Mouse (Mus musculus) splenic B cell, adult 2 months (primary cell): Measurements from ENCODE around the gene C2cd3.

Experiments used
- DNase-seq: peaks from one replicate; pipeline ENCODE4 v3.0.0-alpha.2; 2011; ENCODE audit warnings: low read depth, low spot score
- H3K27me3 ChIP-seq: 2 replicates; pipeline ENCODE4 v1.6.1; 2012; ENCODE audit warnings: mild to moderate bottlenecking, low read length, moderate library complexity, mixed read lengths; ENCODE audit not compliant: control insufficient read depth, poor library complexity, insufficient read depth, severe bottlenecking
- H3K36me3 ChIP-seq: 2 replicates; pipeline ENCODE4 v1.6.1; 2012; ENCODE audit warnings: mild to moderate bottlenecking, low read length, moderate library complexity, mixed read lengths; ENCODE audit not compliant: control insufficient read depth, poor library complexity, insufficient read depth, severe bottlenecking

The C2cd3 gene

GRCm38 (mm10) chr7:100371495-100372451 is at the start of gene C2cd3, which contains the start of gene Ppme1:
Gene C2cd3, plus strand, starts transcription at chr7:100372233.
Gene Ppme1, minus strand, starts transcription at chr7:100372307.
- Histone ChIP-seq H3K36me3 (0 out of 2 replicates have a peak, but pooled peaks cover 3% of the 10 kb centered on the region), H3K27me3 (no peaks in the 10 kb centered on the region)
- DNase-seq, result peak; percentile 99

DNA sequence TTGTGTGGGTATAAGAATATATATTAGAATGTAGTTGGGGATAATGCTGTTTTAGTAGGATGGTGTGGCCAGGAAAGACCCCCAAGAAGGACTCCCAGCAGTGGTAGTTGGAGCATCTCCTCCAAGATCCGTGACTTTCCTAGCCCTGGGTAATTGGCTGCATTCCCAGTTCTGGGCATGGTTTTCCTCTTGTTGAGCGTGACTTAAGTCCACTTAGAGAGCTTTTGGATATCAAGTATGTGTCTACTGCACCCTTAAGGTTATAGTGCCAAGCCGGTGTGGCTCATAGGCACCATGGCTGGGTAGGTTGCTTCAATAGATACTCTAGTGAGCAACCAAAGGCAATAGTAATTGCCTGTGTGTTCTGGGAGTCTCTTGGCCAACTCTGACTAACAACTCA is 48.3 kb upstream of the C2cd3 start:
- DNase-seq, result no peak
- H3K27me3 ChIP-seq, result no peaks in the 10 kb centered on the region
- H3K36me3 ChIP-seq, result no peaks in the 10 kb centered on the region

DNA sequence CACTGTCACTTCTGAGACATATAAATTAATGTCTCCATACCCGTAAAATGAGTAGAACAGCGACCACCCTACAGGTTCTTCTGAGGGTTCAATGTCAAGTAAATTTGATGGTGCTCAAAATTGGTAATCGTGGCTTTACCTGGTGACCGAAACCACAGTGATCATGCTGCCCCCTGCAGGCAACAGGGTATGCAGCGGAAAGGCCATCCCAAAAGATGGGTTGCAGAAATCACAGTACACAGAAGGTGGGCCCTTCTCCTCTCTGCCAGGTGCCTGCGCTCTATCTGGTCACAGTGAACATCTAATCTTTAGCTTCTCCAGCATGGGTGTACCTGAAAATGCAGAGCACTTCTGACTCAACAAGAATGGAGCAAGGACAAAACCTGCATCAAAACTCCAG is 46.6 kb upstream of the C2cd3 start:
- DNase-seq, result peak; percentile 18
- Histone ChIP-seq H3K36me3 (no peaks in the 10 kb centered on the region), H3K27me3 (no peaks in the 10 kb centered on the region)

GRCm38 (mm10) chr7:100327514-100327913 is 44.5 kb upstream of the C2cd3 start:
- DNase-seq, result no peak
- H3K36me3 ChIP-seq, result no peaks in the 10 kb centered on the region; the same call in 1 of the 2 replicates
- no peaks in the 10 kb centered on the region for H3K27me3 ChIP-seq

DNA sequence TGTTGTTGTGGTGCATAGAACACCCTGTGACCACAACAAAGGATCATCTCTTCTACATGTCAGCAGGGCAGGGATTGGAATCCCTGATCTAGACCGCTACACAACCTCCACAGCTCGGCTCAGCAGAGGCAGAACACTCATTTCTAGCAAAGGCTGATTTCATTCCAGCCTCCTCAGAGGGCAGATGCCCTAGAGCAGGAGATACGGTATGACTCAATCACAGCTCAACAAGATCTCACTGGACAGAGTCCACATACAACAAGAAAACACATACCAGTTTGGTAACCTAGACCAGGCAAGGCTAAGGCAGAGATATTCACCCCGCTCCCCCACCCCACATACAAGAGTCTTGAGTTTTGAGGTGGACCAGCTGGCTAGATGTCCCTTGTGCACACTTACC is 43.4 kb upstream of the C2cd3 start:
- Histone ChIP-seq H3K27me3 (no peaks in the 10 kb centered on the region), H3K36me3 (peaks cover 2% of the 10 kb centered on the region)
- no peak for DNase-seq

GRCm38 (mm10) chr7:100331269-100331668 is 40.8 kb upstream of the C2cd3 start:
- no peak for DNase-seq
- peaks cover 11% of the 10 kb centered on the region for H3K36me3 ChIP-seq
- no peaks in the 10 kb centered on the region for H3K27me3 ChIP-seq

GRCm38 (mm10) chr7:100335921-100336320 is 36.1 kb upstream of the C2cd3 start:
- no peak for DNase-seq
- Histone ChIP-seq H3K36me3 (peaks cover 13% of the 10 kb centered on the region), H3K27me3 (no peaks in the 10 kb centered on the region)

DNA sequence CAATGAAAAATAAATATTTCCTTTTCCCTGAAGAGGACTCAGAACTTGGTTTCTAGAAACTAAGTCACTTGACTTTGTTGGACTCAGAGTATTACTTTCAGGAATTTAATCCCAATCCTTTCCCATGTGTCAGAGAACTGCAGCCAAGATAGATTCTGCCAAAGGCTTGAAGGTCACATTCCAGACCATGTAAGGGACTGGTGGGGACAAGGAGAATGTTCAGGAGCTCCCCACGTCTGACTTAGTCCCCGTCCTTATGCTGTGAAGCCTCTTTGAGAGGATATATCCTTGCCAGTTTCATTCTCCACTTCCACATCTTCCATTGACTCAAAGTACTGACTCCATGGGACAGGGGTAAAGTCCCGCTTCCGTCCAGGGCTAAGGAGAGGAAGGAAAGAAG is 17.0 kb upstream of the C2cd3 start:
- no peak for DNase-seq
- Histone ChIP-seq H3K36me3 (0 out of 2 replicates have a peak, but pooled peaks cover 4% of the 10 kb centered on the region), H3K27me3 (no peaks in the 10 kb centered on the region)

- no peaks in the 10 kb centered on the region for H3K27me3 ChIP-seq
- 0 out of 2 replicates have a peak, but pooled peaks cover 4% of the 10 kb centered on the region for H3K36me3 ChIP-seq
- DNase-seq, result no peak
Observed at GRCm38 (mm10) chr7:100356324-100356723, 15.7 kb upstream of the C2cd3 start.

DNA sequence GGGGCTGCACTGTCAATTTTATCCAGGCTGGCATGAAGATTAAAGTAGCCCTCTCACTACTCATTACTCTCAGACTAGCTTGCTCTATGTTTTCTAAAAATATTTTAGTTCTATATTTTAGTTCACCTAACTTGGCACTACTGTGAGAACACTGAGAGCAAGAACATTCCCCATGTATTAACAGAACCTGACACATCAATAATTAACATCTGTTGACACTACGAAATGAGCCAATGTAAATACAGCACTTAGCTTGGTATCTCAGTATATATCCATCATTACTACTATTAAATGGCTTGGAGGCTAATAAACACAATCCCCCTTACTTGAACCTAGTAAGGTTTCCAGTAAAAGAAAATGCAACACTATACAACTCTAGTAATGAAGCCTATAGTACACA is 15.3 kb upstream of the C2cd3 start:
- DNase-seq, result no peak
- H3K36me3 ChIP-seq, result 0 out of 2 replicates have a peak, but pooled peaks cover 4% of the 10 kb centered on the region
- no peaks in the 10 kb centered on the region for H3K27me3 ChIP-seq

GRCm38 (mm10) chr7:100357856-100358255 is 14.2 kb upstream of the C2cd3 start:
- H3K27me3 ChIP-seq, result no peaks in the 10 kb centered on the region
- 0 out of 2 replicates have a peak, but pooled peaks cover 4% of the 10 kb centered on the region for H3K36me3 ChIP-seq
- DNase-seq, result no peak

DNA sequence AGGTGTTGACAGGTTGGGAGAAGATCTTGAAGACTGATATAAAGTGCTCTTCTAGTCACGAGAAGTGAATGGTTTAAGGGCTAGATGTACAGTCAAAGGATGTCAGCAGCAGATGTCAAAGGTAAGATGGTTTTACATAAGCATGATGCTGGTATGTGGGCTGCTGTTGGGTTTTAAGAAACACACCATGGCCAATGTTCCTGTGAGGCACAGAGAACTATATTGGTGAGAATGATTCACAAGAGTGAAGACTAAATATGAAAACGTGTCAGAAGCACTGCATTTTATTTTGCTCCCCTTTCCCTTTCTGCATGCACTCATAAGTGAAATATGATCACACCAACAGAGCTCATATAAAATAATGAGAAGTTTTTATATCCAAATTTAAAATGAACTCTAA is 8.9 kb upstream of the C2cd3 start:
- DNase-seq, result no peak
- Histone ChIP-seq H3K27me3 (no peaks in the 10 kb centered on the region), H3K36me3 (no peaks in the 10 kb centered on the region)

DNA sequence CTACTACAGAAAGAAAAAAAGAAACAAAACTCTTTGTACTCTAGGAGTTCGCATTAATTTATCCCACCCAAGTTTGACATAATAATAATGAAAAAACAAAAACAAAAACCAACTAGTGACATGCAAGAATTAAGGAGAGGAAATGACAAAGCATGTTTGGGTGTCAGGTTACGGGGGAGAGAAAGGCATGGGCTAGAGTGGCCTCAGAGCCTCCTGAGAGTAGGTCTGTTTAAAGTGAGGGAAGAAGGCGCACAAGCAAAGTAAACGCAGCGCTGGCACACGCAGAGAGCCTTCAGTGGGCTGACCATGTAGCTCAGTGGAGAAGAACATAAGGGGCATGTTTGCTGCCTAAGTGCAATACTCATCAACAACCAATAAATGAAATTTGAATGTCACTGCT is 7.1 kb upstream of the C2cd3 start:
- no peak for DNase-seq
- Histone ChIP-seq H3K36me3 (no peaks in the 10 kb centered on the region), H3K27me3 (no peaks in the 10 kb centered on the region)

- Histone ChIP-seq H3K27me3 (no peaks in the 10 kb centered on the region), H3K36me3 (0 out of 2 replicates have a peak, but pooled peaks cover 3% of the 10 kb centered on the region)
- peak; percentile 47 for DNase-seq
Observed at GRCm38 (mm10) chr7:100372452-100372980, 483 bp downstream of the C2cd3 start.

- no peak for DNase-seq
Observed at GRCm38 (mm10) chr7:100378257-100378656, 6.2 kb downstream of the C2cd3 start.

More at GRCm38 (mm10) chr7:100378257-100378656, 6.2 kb downstream of the C2cd3 start:
- H3K36me3 ChIP-seq, result peaks cover 6% of the 10 kb centered on the region; the same call in 1 of the 2 replicates
- H3K27me3 ChIP-seq, result no peaks in the 10 kb centered on the region
